Mouse (Mus musculus) kidney, adult 2 months (tissue): Measurements from ENCODE around the gene Rasgef1a. TPM values are rescaled to one million over a fixed set of nuclear protein-coding genes. Genes with fewer than 3 reads are reported as not detected.
A peak's percentile ranks its signal among the peaks of the same experiment; 100 is the strongest.

Experiments
- DNase-seq: peaks from one replicate; pipeline ENCODE4 v3.0.0; 2021
- H3K27ac ChIP-seq: fragments of 200-500 bp; 2 replicates; pipeline ENCODE4 v1.5.1; 2012; ENCODE audit warnings: low read depth, low read length, control low read depth, inconsistent platforms; ENCODE audit not compliant: insufficient read depth
- H3K27me3 ChIP-seq: fragments of 200-500 bp; replicated peaks from 2 replicates; pipeline ENCODE4 v1.6.1; 2012; ENCODE audit warnings: mild to moderate bottlenecking, moderate library complexity, low read length, inconsistent platforms; ENCODE audit not compliant: control insufficient read depth, insufficient read depth
- H3K36me3 ChIP-seq: fragments of 200-500 bp; 2 replicates; pipeline ENCODE4 v1.6.1; 2012; ENCODE audit warnings: mild to moderate bottlenecking, moderate library complexity, low read length, inconsistent platforms; ENCODE audit not compliant: control insufficient read depth, insufficient read depth
- H3K4me1 ChIP-seq: fragments of 200-500 bp; 2 replicates; pipeline ENCODE4 v1.6.1; 2011; ENCODE audit warnings: low read length; ENCODE audit not compliant: control insufficient read depth, insufficient read depth
- H3K4me3 ChIP-seq: fragments of 200-500 bp; 2 replicates; pipeline ENCODE4 v1.5.1; 2011; ENCODE audit warnings: mild to moderate bottlenecking, low read depth, low read length, control low read depth; ENCODE audit not compliant: insufficient read depth
- CTCF ChIP-seq: fragments of 200-500 bp; conservative IDR thresholded peaks from 2 replicates; pipeline ENCODE4 v1.5.1; 2011; ENCODE audit warnings: low read depth, mild to moderate bottlenecking, control low read depth, low read length, moderate library complexity, mixed read lengths; ENCODE audit not compliant: insufficient read depth, insufficient read length
- POLR2A ChIP-seq: fragments of 200-500 bp; IDR thresholded peaks from one replicate; pipeline ENCODE4 v1.6.1; 2011; ENCODE audit warnings: low read depth, low read length, control low read depth
- WGBS: fragments of 180-500 bp; shearing (Covaris S2); methylation state at CpG from one replicate; pipeline ENCODE4 v1.1.7; 2018; 5-methylcytosine and 5-hydroxymethylcytosine counted together
- polyA plus RNA-seq: library from polyadenylated mRNA; depleted of rRNA; stranded (reverse); fragments of >200 nt; gene quantifications from 2 replicates; pipeline ENCODE4 v1.2.3, GENCODE M21; 2012

The Rasgef1a gene
- polyA plus RNA-seq, 1 experiment, result 0.36 TPM

DNA sequence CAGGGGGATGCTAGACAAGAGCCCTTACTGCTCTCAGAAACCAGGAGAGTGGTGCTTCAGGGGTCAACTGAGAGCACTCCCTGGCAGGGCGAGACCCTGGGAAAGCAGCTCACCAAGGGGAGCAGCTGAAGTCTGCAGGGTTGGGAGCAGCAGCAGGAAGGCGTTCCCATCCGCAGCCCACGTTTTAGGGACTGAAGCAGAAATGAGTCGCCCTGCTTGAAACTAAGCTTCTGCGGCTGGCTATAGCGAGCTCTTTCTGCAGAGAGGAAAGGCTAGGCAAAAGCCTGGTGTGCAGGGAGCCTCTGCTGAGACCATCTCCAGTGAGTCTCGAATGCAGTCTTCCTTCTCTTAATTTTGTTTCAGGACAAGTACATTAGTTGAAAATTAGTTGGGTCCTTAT lies 19.3 kb upstream of the Rasgef1a start:
- Histone ChIP-seq H3K36me3 (no peaks in the 10 kb centered on the region), H3K27ac (no peak overlapping the region), H3K27me3 (no peaks in the 10 kb centered on the region), H3K4me3 (no peak overlapping the region), H3K4me1 (no peaks in the 10 kb centered on the region)
- no peak for TF ChIP-seq POLR2A
- no peak for TF ChIP-seq CTCF
- DNase-seq, result no peak
- 74% methylated on average over 8 of the region's 8 CpGs for WGBS

DNA sequence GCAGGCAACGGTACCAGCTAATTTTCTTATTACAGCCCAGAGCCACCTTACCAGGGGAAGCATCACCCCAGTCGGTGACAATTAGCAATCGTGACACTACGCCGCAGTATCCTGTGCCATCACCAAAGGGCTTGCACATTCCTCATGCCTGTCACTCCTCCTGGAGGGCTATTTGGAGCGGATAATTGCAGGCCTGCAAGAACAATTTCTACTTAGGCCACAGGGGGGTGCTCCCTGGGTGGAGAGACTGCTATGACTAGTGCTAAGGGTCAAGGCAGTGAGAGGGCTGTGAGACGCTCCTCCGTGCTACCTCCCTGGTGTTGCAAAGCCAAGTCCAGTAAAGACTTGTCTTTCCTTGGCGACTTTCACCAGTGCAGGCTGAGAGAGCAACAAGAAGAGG lies 16.1 kb upstream of the Rasgef1a start:
- Histone ChIP-seq H3K36me3 (no peaks in the 10 kb centered on the region), H3K27ac (no peak overlapping the region), H3K4me3 (no peak overlapping the region), H3K27me3 (no peaks in the 10 kb centered on the region), H3K4me1 (no peaks in the 10 kb centered on the region)
- 29% methylated on average over 9 of the region's 9 CpGs for WGBS
- TF ChIP-seq POLR2A (no peak), CTCF (no peak)
- DNase-seq, result no peak

DNA sequence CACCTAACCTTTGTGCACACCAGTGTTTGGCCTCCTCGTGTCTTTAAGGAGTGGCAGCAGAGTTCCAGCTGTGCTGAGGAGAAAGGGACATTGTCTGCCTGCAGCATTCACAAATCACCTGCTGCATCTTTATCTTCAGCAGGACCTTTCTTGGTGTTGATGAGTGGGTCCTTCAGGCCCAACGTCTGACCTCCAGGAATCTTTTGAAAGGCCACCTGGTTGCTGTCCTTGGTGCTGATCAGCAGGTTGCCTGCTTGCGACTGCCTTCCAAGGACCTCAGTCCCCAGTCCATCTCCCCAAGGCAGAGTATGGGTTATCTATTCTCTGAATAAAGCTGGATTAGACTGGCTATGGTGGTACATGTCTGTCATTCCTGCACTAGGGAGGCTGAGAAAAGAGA lies 10.0 kb upstream of the Rasgef1a start:
- 19% methylated on average over 3 of the region's 3 CpGs for WGBS
- H3K27me3 ChIP-seq, result peaks cover 1% of the 10 kb centered on the region; the same call in 1 of the 2 replicates
- H3K4me3 ChIP-seq, result no peak overlapping the region

DNA sequence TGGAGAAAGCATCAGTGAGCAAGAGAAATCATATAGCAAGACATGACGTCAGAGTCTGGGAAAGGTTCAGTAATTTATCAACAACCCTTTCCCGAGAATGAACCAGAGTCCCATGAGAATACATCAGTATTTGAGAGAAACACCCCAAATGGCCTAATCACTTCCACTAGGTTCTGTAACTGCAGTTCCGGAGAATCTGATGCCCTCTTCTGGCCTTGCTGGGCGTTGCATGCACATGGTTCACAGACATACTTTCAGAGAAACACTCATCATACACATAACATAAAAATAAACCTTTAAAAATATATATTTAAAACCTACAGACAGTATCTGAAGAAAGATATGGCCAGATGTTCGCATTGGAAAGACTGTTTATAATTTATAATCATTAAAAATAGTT lies 3.9 kb upstream of the Rasgef1a start:
- 50% methylated on average over 5 of the region's 5 CpGs for WGBS
- H3K4me1 ChIP-seq, result no peaks in the 10 kb centered on the region
- DNase-seq, result peak; percentile 9
- H3K27me3 ChIP-seq, result peaks cover 1% of the 10 kb centered on the region; the same call in 1 of the 2 replicates
- TF ChIP-seq POLR2A (no peak), CTCF (peak; percentile 57)
- no peak overlapping the region for H3K27ac ChIP-seq
- no peaks in the 10 kb centered on the region for H3K36me3 ChIP-seq
- H3K4me3 ChIP-seq, result no peak overlapping the region

More for the DNA sequence above, 10.0 kb upstream of the Rasgef1a start:
- no peak for TF ChIP-seq CTCF
- TF ChIP-seq POLR2A, result no peak
- peak; percentile 3 for DNase-seq
- no peak overlapping the region for H3K27ac ChIP-seq
- H3K36me3 ChIP-seq, result no peaks in the 10 kb centered on the region
- no peaks in the 10 kb centered on the region for H3K4me1 ChIP-seq

DNA sequence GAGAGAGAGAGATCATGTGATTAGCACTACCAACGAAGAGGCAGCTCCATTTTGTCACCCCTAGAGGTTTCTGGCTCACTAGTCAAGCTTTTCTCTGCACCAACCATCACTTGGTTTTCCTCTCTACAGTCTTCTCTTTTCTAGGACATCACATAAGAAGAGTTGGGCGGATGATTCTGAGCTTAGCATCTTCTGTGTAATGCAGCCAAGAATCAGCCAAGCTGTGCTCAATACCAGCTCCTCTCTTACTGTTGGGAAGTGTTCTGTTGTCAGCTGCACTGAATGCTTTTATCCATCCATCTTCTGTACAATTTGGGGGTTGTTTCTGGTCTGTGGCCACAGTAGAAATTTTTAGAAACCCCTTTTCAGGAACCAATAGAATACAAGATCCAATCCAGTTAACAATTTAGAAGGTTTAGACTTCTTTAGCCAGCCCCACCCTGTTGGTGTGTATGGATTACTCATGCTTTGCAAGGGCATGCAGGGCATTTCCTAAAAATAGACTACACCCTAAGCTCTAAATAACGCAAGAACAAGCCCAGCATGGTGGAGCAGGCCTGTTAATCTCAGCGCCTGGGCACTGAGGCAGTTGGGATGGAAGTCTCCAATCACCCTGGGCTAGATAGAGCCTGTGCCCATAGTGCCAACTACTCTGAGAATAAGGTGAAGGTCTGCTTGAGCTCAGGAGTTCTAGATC lies 3.2 kb upstream of the Rasgef1a start:
- WGBS, result 64% methylated on average over 4 of the region's 4 CpGs
- H3K4me1 ChIP-seq, result no peaks in the 10 kb centered on the region
- no peaks in the 10 kb centered on the region for H3K36me3 ChIP-seq
- H3K4me3 ChIP-seq, result no peak overlapping the region
- no peak overlapping the region for H3K27ac ChIP-seq
- DNase-seq, result no peak
- H3K27me3 ChIP-seq, result peaks cover 1% of the 10 kb centered on the region; the same call in 1 of the 2 replicates
- TF ChIP-seq POLR2A (no peak), CTCF (no peak)

DNA sequence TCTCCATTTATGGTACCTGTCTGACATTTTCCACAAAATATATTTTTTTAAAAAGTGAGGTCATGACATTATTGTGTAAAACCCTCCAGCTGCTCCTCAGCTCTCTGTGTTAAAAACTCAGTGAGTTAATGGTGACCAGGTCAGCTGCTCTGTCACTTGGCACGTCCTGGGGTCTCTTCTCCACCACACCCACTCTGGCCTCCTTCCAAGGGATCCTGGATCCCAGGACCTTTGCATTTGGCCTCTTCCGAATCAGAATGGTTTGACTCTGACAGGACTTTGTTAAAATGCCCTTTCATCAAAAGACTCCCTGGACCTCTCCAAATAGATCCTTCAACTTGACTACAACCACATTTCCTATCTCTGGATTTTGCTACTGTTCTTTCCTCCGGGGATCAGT lies 982 bp upstream of the Rasgef1a start:
- 54% methylated on average over 3 of the region's 3 CpGs for WGBS
- no peaks in the 10 kb centered on the region for H3K4me1 ChIP-seq
- H3K27ac ChIP-seq, result no peak overlapping the region
- DNase-seq, result no peak
- no peak for TF ChIP-seq CTCF
- TF ChIP-seq POLR2A, result no peak
- H3K4me3 ChIP-seq, result no peak overlapping the region
- no peaks in the 10 kb centered on the region for H3K36me3 ChIP-seq
- peaks cover 1% of the 10 kb centered on the region; the same call in 1 of the 2 replicates for H3K27me3 ChIP-seq

DNA sequence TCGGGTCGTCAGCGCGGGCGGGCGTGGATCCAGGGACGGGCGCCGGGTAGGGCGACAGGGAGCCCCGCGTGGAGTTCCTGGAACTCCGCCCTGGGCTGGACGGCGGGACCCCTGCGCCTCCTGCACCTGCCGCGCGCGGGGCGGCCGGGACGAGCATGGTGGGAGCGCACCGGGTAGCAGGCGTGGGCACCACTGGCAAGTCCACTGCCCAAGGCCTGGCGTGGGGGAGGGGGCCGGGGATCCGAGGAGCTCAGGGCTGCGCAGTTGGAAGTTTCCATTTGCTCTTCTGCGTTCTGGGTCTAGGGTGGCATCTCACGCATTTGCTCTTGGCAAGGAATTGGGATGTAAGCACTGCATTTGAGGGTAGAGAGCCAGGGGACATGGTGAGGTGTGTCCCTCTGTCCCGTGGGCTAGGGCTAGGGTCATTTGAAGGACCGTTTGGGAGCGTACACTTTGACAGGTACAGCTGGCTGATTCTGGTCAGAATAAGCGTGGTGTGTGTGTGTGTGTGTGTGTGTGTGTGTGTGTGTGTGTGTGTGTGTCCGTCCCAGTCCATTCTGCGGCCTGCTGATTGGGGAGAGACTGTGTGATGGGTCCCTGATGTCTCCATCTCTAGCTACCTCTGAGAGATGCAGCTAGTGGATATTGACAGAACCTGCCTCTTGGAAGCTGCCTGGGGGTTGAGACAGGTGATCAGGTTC lies 528 bp downstream of the Rasgef1a start:
- Histone ChIP-seq H3K4me1 (no peaks in the 10 kb centered on the region), H3K36me3 (no peaks in the 10 kb centered on the region), H3K27ac (no peak overlapping the region), H3K27me3 (peaks cover 1% of the 10 kb centered on the region; the same call in 1 of the 2 replicates), H3K4me3 (no peak overlapping the region)
- DNase-seq, result no peak
- no peak for TF ChIP-seq POLR2A
- no peak for TF ChIP-seq CTCF
- 15% methylated on average over 32 of the region's 38 CpGs for WGBS
